Mouse (Mus musculus) heart, embryonic 11.5 days (tissue): ENCODE measurements around the gene Smok3b. TPM values are rescaled to one million over a fixed set of nuclear protein-coding genes. Genes with fewer than 3 reads are reported as not detected.

Experiments used
- ATAC-seq: fragments of 200-750 bp; cut with Nextera tagmentation; replicated peaks from 2 replicates; pipeline ENCODE4 v1.8.0; 2017; ENCODE audit warnings: moderate library complexity; ENCODE audit not compliant: insufficient number of reproducible peaks, low FRiP score, low TSS enrichment
- H3K27ac ChIP-seq: fragments of 300-500 bp; sonication (generic); 2 replicates; pipeline ENCODE4 v1.5.1; 2014; ENCODE audit warnings: mild to moderate bottlenecking, low read depth, low read length
- H3K27me3 ChIP-seq: fragments of 300-500 bp; sonication (generic); 2 replicates; pipeline ENCODE4 v1.6.1; 2014; ENCODE audit warnings: mild to moderate bottlenecking, low read length, mixed read lengths; ENCODE audit not compliant: control insufficient read depth, insufficient read depth
- H3K36me3 ChIP-seq: fragments of 300-500 bp; sonication (generic); 2 replicates; pipeline ENCODE4 v1.6.1; 2014; ENCODE audit warnings: mild to moderate bottlenecking, low read length, moderate library complexity, mixed read lengths; ENCODE audit not compliant: control insufficient read depth, insufficient read depth
- H3K4me1 ChIP-seq: fragments of 300-500 bp; sonication (generic); 2 replicates; pipeline ENCODE4 v1.6.1; 2014; ENCODE audit warnings: low read length; ENCODE audit not compliant: control insufficient read depth, insufficient read depth
- H3K4me2 ChIP-seq: fragments of 300-500 bp; sonication (generic); 2 replicates; pipeline ENCODE4 v1.6.1; 2014; ENCODE audit warnings: mild to moderate bottlenecking, moderate library complexity
- H3K4me3 ChIP-seq: fragments of 300-500 bp; sonication (generic); 2 replicates; pipeline ENCODE4 v1.5.1; 2014; ENCODE audit warnings: low read depth, low read length
- H3K9ac ChIP-seq: fragments of 300-500 bp; sonication (generic); 2 replicates; pipeline ENCODE4 v1.6.1; 2014; ENCODE audit warnings: mild to moderate bottlenecking, low read depth, low read length, moderate library complexity
- H3K9me3 ChIP-seq: fragments of 300-500 bp; sonication (generic); replicated peaks from 2 replicates; pipeline ENCODE4 v1.6.1; 2016; ENCODE audit warnings: low read length; ENCODE audit not compliant: control insufficient read depth
- WGBS: fragments of 180-500 bp; shearing (Covaris S2); extraction: QIAGEN DNeasy Blood & Tissue Kit; methylation state at CpG from one replicate; pipeline ENCODE4 v1.1.7; 2014; ENCODE audit not compliant: insufficient replicate concordance; 5-methylcytosine and 5-hydroxymethylcytosine counted together
- polyA plus RNA-seq: library from polyadenylated mRNA; unstranded; fragments of >200 nt; fragmentation: Nextera tagmentation; extraction: Ambion mirVana; gene quantifications from 2 replicates; pipeline ENCODE4 v1.2.1, GENCODE M21; 2014

Gene Smok3b
- polyA plus RNA-seq, 1 experiment from 2014 or later, result not detected

DNA sequence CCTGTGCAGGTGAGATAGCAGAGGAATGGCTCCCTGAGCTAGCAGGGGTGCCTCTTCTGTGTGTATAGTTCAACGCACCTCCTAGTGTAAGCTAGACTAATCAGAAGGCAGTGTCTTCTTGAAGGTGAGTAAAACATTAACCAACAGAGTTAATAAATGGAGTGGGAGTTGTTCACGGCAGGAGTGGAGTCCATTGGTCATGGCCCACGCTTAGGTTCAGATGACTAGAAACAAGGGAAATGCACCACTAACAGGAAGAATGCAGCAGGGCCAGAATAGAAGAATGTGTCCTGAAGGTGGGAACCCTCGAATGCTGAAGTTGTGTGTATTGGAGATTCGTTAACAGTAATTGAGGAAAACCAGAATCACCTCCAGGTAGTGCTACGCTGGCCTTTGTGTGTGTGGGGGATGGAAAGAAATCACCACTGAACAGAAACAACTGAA lies 67.9 kb downstream of the Smok3b start:
- ATAC-seq, result no peak
- no peak overlapping the region for H3K4me3 ChIP-seq
- H3K9ac ChIP-seq, result no peak overlapping the region
- H3K4me1 ChIP-seq, result no peaks in the 10 kb centered on the region
- no peaks in the 10 kb centered on the region for H3K9me3 ChIP-seq
- no peak overlapping the region for H3K27ac ChIP-seq
- H3K4me2 ChIP-seq, result no peak overlapping the region
- WGBS, result 85% methylated on average over 6 of the region's 6 CpGs
- no peaks in the 10 kb centered on the region for H3K27me3 ChIP-seq
- peaks cover 11% of the 10 kb centered on the region for H3K36me3 ChIP-seq

- Histone ChIP-seq H3K27ac (no peak overlapping the region), H3K9me3 (no peaks in the 10 kb centered on the region), H3K4me2 (no peak overlapping the region), H3K9ac (no peak overlapping the region), H3K27me3 (no peaks in the 10 kb centered on the region), H3K4me3 (no peak overlapping the region), H3K36me3 (peaks cover 15% of the 10 kb centered on the region), H3K4me1 (no peaks in the 10 kb centered on the region)
- ATAC-seq, result no peak
- WGBS, result 80% methylated on average over 3 of the region's 3 CpGs
Measured at GRCm38 (mm10) chr5:138090271-138090670, 69.0 kb downstream of the Smok3b start.

DNA sequence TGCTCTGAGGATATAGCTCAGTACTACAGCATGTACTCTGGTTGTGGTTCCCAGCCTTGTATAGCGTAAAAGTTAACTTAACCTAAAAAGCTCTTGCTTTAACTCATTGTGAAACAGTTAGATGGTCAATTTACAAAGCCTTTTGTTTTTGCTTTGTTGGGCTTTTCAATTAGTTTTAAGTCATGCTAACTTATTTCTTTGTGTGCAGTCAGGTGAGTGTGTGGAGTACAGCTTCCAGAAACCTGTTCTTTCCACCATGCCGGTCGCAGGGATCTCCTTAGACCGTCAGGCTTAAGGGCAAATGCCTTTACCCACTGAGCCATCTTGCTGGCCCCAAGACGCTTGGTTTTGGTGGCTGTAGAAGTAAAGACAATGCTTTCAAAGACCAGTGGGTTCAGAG lies 69.5 kb downstream of the Smok3b start:
- 95% methylated on average over 5 of the region's 5 CpGs for WGBS
- H3K27ac ChIP-seq, result no peak overlapping the region
- H3K36me3 ChIP-seq, result peaks cover 15% of the 10 kb centered on the region
- H3K9ac ChIP-seq, result no peak overlapping the region
- H3K4me1 ChIP-seq, result no peaks in the 10 kb centered on the region
- H3K9me3 ChIP-seq, result no peaks in the 10 kb centered on the region
- ATAC-seq, result no peak
- H3K27me3 ChIP-seq, result no peaks in the 10 kb centered on the region
- no peak overlapping the region for H3K4me2 ChIP-seq
- H3K4me3 ChIP-seq, result no peak overlapping the region

DNA sequence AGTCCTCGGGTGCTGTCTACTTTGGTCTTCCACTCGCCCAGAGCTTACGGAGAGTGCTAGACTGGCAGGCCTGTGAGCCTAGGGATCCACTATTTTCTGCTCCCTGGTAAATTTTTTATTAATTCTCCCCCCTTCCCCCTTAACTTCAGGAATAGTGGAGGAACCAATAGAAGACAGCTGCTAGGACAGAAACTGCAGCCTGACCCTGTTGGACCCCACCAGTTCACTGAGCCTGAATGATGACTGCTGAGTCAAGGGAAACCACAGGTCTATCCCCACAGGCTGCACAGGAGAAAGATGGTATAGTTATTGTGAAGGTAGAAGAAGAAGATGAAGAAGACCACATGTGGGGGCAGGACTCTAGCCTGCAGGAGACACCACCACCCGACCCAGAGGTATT lies 71.5 kb downstream of the Smok3b start:
- no peak overlapping the region for H3K9ac ChIP-seq
- 93% methylated on average over 4 of the region's 4 CpGs for WGBS
- no peaks in the 10 kb centered on the region for H3K4me1 ChIP-seq
- H3K4me3 ChIP-seq, result no peak overlapping the region
- H3K4me2 ChIP-seq, result no peak overlapping the region
- H3K27me3 ChIP-seq, result no peaks in the 10 kb centered on the region
- peaks cover 25% of the 10 kb centered on the region for H3K36me3 ChIP-seq
- no peak for ATAC-seq
- H3K9me3 ChIP-seq, result no peaks in the 10 kb centered on the region
- no peak overlapping the region for H3K27ac ChIP-seq

DNA sequence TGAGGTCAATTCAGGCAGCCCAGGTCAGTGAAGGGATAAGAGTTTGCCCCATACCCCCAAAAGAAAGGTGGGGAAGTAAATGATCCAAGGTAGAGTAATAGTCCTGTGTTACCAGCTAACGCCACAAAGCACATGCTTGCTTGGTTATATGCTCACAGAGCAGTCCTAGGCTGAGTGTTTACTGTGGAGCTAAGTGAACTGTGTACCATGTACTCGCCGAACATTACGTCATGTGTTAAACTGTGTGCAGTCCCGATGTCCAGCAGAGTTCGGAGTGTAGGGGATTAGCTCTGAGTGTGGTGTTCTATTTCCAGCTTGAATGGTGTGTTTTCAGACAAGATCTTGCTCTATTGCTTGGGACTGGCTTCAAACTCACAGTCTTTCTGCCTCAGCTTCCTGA lies 73.2 kb downstream of the Smok3b start:
- Histone ChIP-seq H3K27ac (no peak overlapping the region), H3K4me3 (no peak overlapping the region), H3K4me2 (no peak overlapping the region), H3K36me3 (peaks cover 38% of the 10 kb centered on the region), H3K27me3 (no peaks in the 10 kb centered on the region), H3K4me1 (no peaks in the 10 kb centered on the region), H3K9me3 (no peaks in the 10 kb centered on the region), H3K9ac (no peak overlapping the region)
- 90% methylated on average over 6 of the region's 6 CpGs for WGBS
- ATAC-seq, result no peak

Other genes with a start within 250 kb of the Smok3b start
- 29.9 and 35.3 TPM in 2 replicates for gene Ppp1r35, start 242.6 kb upstream of the Smok3b start, polyA plus RNA-seq
- 7.4 and 9.2 TPM in 2 replicates for gene Mepce, start 233.8 kb upstream of the Smok3b start, polyA plus RNA-seq
- 12.4 and 13.7 TPM in 2 replicates for gene Zcwpw1, start 233.6 kb upstream of the Smok3b start, polyA plus RNA-seq
- 2.1 and 2.9 TPM in 2 replicates for gene Pilra, start 185.1 kb upstream of the Smok3b start, polyA plus RNA-seq
- gene Pilrb1, start 163.3 kb upstream of the Smok3b start, polyA plus RNA-seq, result 0.13 and 0.84 TPM in 2 replicates
- 2.1 and 2.7 TPM in 2 replicates for gene Pilrb2, start 149.6 kb upstream of the Smok3b start, polyA plus RNA-seq
- 0.09 TPM in 1 of 2 replicates, not detected in the other for gene Cyp3a13, start 99.8 kb upstream of the Smok3b start, polyA plus RNA-seq
- gene Gjc3, start 58.3 kb upstream of the Smok3b start, polyA plus RNA-seq, result not detected in 2 replicates
- not detected in 2 replicates for gene Azgp1, start 39.9 kb upstream of the Smok3b start, polyA plus RNA-seq
- not detected in 2 replicates for gene Smok3a, start 168 bp upstream of the Smok3b start, polyA plus RNA-seq
- not detected in 2 replicates for gene Smok3c, start 31.8 kb downstream of the Smok3b start, polyA plus RNA-seq
- gene Zkscan1, start 63.7 kb downstream of the Smok3b start, polyA plus RNA-seq, result 13.0 and 18.1 TPM in 2 replicates
- 45.7 and 48.5 TPM in 2 replicates for gene Zscan21, start 95.5 kb downstream of the Smok3b start, polyA plus RNA-seq
- 8.0 and 10.0 TPM in 2 replicates for gene Zfp113, start 134.3 kb downstream of the Smok3b start, polyA plus RNA-seq
- gene Cops6, start 139.6 kb downstream of the Smok3b start, polyA plus RNA-seq, result 253 and 277 TPM in 2 replicates
- 10.2 TPM in 2 replicates for gene Ap4m1, start 150.6 kb downstream of the Smok3b start, polyA plus RNA-seq
- gene Mcm7, start 151.0 kb downstream of the Smok3b start, polyA plus RNA-seq, result 139 and 143 TPM in 2 replicates
- gene Taf6, start 166.0 kb downstream of the Smok3b start, polyA plus RNA-seq, result 82.8 and 85.2 TPM in 2 replicates
- gene Cnpy4, start 166.1 kb downstream of the Smok3b start, polyA plus RNA-seq, result 31.7 and 33.7 TPM in 2 replicates
- 4.5 and 5.9 TPM in 2 replicates for gene Mblac1, start 172.9 kb downstream of the Smok3b start, polyA plus RNA-seq
- gene Nxpe5, start 204.5 kb downstream of the Smok3b start, polyA plus RNA-seq, result not detected in 2 replicates
- gene Lamtor4, start 234.1 kb downstream of the Smok3b start, polyA plus RNA-seq, result 71.8 and 74.4 TPM in 2 replicates
- gene BC037034, start 242.6 kb downstream of the Smok3b start, polyA plus RNA-seq, result 3.5 and 4.0 TPM in 2 replicates